Mouse (Mus musculus): ENCODE measurements around the gene Mrpl19. TPM values are rescaled to one million over a fixed set of nuclear protein-coding genes. Genes with fewer than 3 reads are reported as not detected.
A peak's percentile ranks its signal among the peaks of the same experiment; 100 is the strongest.

Mrpl19 gene
- polyA plus RNA-seq (2012; ENCODE audit: insufficient read depth, insufficient read length, missing spikeins), result 31.9 and 37.0 TPM in 2 replicates

DNA sequence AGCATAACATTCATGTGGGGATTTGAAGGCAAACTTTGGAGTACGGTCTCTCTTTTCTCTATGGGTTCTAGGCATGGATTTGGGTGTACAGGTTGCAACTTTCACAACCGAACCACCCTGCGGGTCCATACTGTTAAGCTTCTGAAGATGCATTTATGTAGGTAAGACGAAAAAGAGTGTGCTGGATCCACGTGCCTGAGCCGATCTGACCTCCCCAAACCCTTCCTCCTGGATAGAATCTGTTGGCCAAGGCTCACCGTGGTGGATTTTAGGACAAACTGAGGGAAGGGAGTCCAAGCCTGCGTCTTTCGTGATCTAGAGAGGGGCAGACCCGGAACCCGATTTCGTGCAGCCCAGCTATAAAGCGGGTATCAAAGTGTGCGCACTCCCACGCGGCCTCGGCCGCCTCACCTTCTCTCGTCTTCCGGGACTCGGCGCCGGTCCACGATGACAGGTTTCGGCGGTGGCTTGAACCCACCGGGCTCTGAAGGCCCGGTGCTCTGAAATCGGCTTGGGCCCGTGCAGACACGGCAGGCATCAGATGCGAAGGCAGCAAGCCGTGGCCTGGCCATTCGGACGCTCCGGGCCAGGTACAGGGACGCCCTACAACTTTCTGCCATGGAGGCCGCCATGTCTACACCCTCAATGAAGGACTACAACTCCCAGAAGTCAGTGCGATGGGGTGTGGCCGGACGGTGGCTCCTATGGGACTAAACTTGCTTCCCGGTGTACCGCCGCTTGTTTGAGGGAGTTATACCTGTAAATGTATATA lies at the start of gene Mrpl19:
Mrpl19 (minus strand) TSS at position 663 of the 772 bp plus-strand sequence.
- peak within 1 kb of the TSS; percentile 85 for H3K4me3 ChIP-seq (ENCODE audit: insufficient read depth, low read depth, low read length)
- peaks cover 7% of the 10 kb centered on the region; the same call in 1 of the 2 replicates for H3K4me1 ChIP-seq (ENCODE audit: control insufficient read depth, insufficient read depth, insufficient read length, low read length)
- H3K27ac ChIP-seq (replicated peaks; ENCODE audit: low read depth, low read length), result 0 out of 2 replicates have a peak within 1 kb of the TSS, but pooled peaks have one; percentile 44

- Histone ChIP-seq H3K27ac (replicated peaks; ENCODE audit: low read depth, low read length) (no peak overlapping the region), H3K4me3 (ENCODE audit: insufficient read depth, low read depth, low read length) (no peak overlapping the region), H3K4me1 (ENCODE audit: control insufficient read depth, insufficient read depth, insufficient read length, low read length) (no peaks in the 10 kb centered on the region)
Measured at GRCm38 (mm10) chr6:82012392-82012791, 46.6 kb upstream of the Mrpl19 start.

GRCm38 (mm10) chr6:81990049-81990810 lies 24.5 kb upstream of the Mrpl19 start:
- H3K4me1 ChIP-seq (ENCODE audit: control insufficient read depth, insufficient read depth, insufficient read length, low read length), result no peaks in the 10 kb centered on the region
- H3K27ac ChIP-seq (replicated peaks; ENCODE audit: low read depth, low read length), result no peak overlapping the region
- no peak overlapping the region for H3K4me3 ChIP-seq (ENCODE audit: insufficient read depth, low read depth, low read length)

- Histone ChIP-seq H3K4me3 (ENCODE audit: insufficient read depth, low read depth, low read length) (no peak overlapping the region), H3K4me1 (ENCODE audit: control insufficient read depth, insufficient read depth, insufficient read length, low read length) (no peaks in the 10 kb centered on the region), H3K27ac (replicated peaks; ENCODE audit: low read depth, low read length) (no peak overlapping the region)
Measured at GRCm38 (mm10) chr6:81988341-81988740, 22.6 kb upstream of the Mrpl19 start.

- no peak overlapping the region for H3K27ac ChIP-seq (replicated peaks; ENCODE audit: low read depth, low read length)
Measured at GRCm38 (mm10) chr6:81987580-81987979, 21.8 kb upstream of the Mrpl19 start.

DNA sequence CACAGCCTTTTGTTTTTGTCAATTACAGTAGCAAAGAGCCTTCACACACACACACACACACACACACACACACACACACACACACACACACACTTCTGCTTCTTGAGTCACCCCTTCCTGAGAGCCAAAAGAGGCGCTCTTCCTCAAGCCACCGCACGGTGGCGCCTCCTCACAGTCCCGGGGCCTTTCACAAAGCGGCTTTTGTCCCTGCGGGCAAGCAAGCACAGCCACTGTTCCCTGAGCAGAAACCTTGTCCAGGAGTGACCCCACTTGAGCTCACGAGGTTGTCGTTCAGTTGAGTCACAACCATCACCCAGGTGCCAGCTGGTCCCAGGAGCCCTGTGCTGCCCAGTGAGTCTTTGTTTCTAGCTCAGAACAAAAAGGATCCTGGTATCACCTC lies 21.3 kb upstream of the Mrpl19 start:
- no peak overlapping the region for H3K27ac ChIP-seq (replicated peaks; ENCODE audit: low read depth, low read length)
- H3K4me3 ChIP-seq (ENCODE audit: insufficient read depth, low read depth, low read length), result no peak overlapping the region
- no peaks in the 10 kb centered on the region for H3K4me1 ChIP-seq (ENCODE audit: control insufficient read depth, insufficient read depth, insufficient read length, low read length)

More at GRCm38 (mm10) chr6:81987580-81987979, 21.8 kb upstream of the Mrpl19 start:
- no peak overlapping the region for H3K4me3 ChIP-seq (ENCODE audit: insufficient read depth, low read depth, low read length)
- H3K4me1 ChIP-seq (ENCODE audit: control insufficient read depth, insufficient read depth, insufficient read length, low read length), result no peaks in the 10 kb centered on the region

GRCm38 (mm10) chr6:81986599-81986998 lies 20.8 kb upstream of the Mrpl19 start:
- Histone ChIP-seq H3K4me3 (ENCODE audit: insufficient read depth, low read depth, low read length) (no peak overlapping the region), H3K4me1 (ENCODE audit: control insufficient read depth, insufficient read depth, insufficient read length, low read length) (no peaks in the 10 kb centered on the region), H3K27ac (replicated peaks; ENCODE audit: low read depth, low read length) (no peak overlapping the region)

DNA sequence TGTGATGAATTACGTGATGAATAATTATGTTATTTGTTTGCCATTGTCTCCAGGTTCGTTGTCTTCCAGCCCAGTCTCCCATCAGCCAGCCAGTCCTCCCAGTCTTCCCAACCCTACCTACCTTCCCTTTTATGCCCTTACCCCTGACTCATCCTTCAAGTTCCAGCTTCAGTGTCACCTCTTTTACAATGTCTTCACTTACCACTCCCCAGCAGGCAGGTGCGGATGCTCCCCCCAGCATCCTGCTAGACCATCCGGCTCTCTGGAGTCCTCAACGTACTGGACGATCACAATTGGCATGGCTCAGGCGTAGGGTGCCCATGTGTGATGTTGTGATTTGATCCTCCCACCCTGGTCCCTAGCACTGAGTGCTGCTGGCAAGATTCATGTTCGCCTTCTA lies 20.4 kb upstream of the Mrpl19 start:
- no peak overlapping the region for H3K27ac ChIP-seq (replicated peaks; ENCODE audit: low read depth, low read length)
- no peak overlapping the region for H3K4me3 ChIP-seq (ENCODE audit: insufficient read depth, low read depth, low read length)

DNA sequence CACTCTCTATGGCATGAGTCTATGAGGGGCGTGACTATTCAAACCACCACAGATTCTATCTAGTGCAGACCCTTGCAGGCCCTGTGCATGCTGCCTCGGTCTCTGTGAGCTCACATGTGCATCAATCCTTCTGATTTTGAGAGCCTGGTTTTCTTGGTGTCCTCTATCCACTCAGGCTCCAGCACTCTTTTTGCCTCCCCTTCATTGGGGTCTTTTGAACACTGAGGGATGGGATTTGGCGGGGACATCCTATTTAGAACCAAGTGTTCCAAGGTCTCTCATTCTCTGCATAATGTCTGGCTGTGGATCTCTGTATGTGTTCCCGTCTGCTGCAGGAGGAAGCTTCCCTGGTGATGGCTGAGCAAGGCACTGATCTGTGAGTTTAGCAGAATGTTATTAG lies 13.5 kb upstream of the Mrpl19 start:
- Histone ChIP-seq H3K4me3 (ENCODE audit: insufficient read depth, low read depth, low read length) (no peak overlapping the region), H3K4me1 (ENCODE audit: control insufficient read depth, insufficient read depth, insufficient read length, low read length) (no peaks in the 10 kb centered on the region), H3K27ac (replicated peaks; ENCODE audit: low read depth, low read length) (no peak overlapping the region)

More for the DNA sequence above, 20.4 kb upstream of the Mrpl19 start:
- no peaks in the 10 kb centered on the region for H3K4me1 ChIP-seq (ENCODE audit: control insufficient read depth, insufficient read depth, insufficient read length, low read length)

- Histone ChIP-seq H3K27ac (replicated peaks; ENCODE audit: low read depth, low read length) (no peak overlapping the region), H3K4me3 (ENCODE audit: insufficient read depth, low read depth, low read length) (no peak overlapping the region), H3K4me1 (ENCODE audit: control insufficient read depth, insufficient read depth, insufficient read length, low read length) (no peaks in the 10 kb centered on the region)
Measured at GRCm38 (mm10) chr6:81975971-81976621, 10.3 kb upstream of the Mrpl19 start.

GRCm38 (mm10) chr6:81972595-81972994 lies 6.8 kb upstream of the Mrpl19 start:
- Histone ChIP-seq H3K4me1 (ENCODE audit: control insufficient read depth, insufficient read depth, insufficient read length, low read length) (no peaks in the 10 kb centered on the region), H3K27ac (replicated peaks; ENCODE audit: low read depth, low read length) (no peak overlapping the region), H3K4me3 (ENCODE audit: insufficient read depth, low read depth, low read length) (no peak overlapping the region)

GRCm38 (mm10) chr6:81971196-81971595 lies 5.4 kb upstream of the Mrpl19 start:
- no peak overlapping the region for H3K27ac ChIP-seq (replicated peaks; ENCODE audit: low read depth, low read length)
- H3K4me3 ChIP-seq (ENCODE audit: insufficient read depth, low read depth, low read length), result no peak overlapping the region
- H3K4me1 ChIP-seq (ENCODE audit: control insufficient read depth, insufficient read depth, insufficient read length, low read length), result no peaks in the 10 kb centered on the region

GRCm38 (mm10) chr6:81966068-81966544 lies 348 bp upstream of the Mrpl19 start:
- peaks cover 7% of the 10 kb centered on the region; the same call in 1 of the 2 replicates for H3K4me1 ChIP-seq (ENCODE audit: control insufficient read depth, insufficient read depth, insufficient read length, low read length)
- peak overlapping the region; percentile 16; the same call in 1 of the 2 replicates for H3K4me3 ChIP-seq (ENCODE audit: insufficient read depth, low read depth, low read length)
- no peak overlapping the region for H3K27ac ChIP-seq (replicated peaks; ENCODE audit: low read depth, low read length)

- Histone ChIP-seq H3K4me1 (ENCODE audit: control insufficient read depth, insufficient read depth, insufficient read length, low read length) (peaks cover 7% of the 10 kb centered on the region; the same call in 1 of the 2 replicates), H3K4me3 (ENCODE audit: insufficient read depth, low read depth, low read length) (no peak overlapping the region), H3K27ac (replicated peaks; ENCODE audit: low read depth, low read length) (no peak overlapping the region)
Measured at GRCm38 (mm10) chr6:81960284-81960683, 5.5 kb downstream of the Mrpl19 start.

DNA sequence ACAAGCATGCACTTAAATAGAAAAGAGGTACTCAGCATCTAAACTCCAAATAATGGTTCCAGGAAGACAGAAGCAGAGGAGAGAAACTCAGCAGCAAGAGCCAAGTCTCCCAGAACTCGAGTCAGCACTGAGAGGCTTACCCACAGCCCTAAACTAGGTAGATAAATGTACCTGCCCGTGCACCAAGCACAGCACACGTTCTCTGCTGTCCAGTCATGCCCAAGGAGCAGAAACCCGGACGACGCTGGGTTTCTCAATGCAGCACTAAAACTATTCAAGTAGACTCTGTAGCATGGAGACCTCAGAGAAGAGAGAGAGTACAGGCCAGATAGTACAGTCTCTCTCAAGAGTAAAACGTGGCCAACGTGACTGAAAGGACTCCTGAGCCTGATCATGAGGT lies 5.9 kb downstream of the Mrpl19 start:
- peaks cover 4% of the 10 kb centered on the region; the same call in 1 of the 2 replicates for H3K4me1 ChIP-seq (ENCODE audit: control insufficient read depth, insufficient read depth, insufficient read length, low read length)
- H3K4me3 ChIP-seq (ENCODE audit: insufficient read depth, low read depth, low read length), result no peak overlapping the region
- H3K27ac ChIP-seq (replicated peaks; ENCODE audit: low read depth, low read length), result no peak overlapping the region

All from brown adipose tissue, adult 24 weeks (tissue).